Mouse (Mus musculus) neural tube, embryonic 14.5 days (tissue): ENCODE measurements around the gene Fgfr2. TPM values are rescaled to one million over a fixed set of nuclear protein-coding genes. Genes with fewer than 3 reads are reported as not detected.

ENCODE experiments used
- ATAC-seq: fragments of 200-750 bp; cut with Nextera tagmentation; 2 replicates; pipeline ENCODE4 v1.8.0; 2017; ENCODE audit warnings: low read depth, mild to moderate bottlenecking, moderate TSS enrichment, moderate library complexity
- H3K27ac ChIP-seq: fragments of 300-500 bp; sonication (generic); 2 replicates; pipeline ENCODE4 v1.5.1; 2014; ENCODE audit warnings: low read depth, mild to moderate bottlenecking, control low read depth, low read length, moderate library complexity, mixed read lengths
- H3K27me3 ChIP-seq: fragments of 300-500 bp; sonication (generic); 2 replicates; pipeline ENCODE4 v1.6.1; 2014; ENCODE audit warnings: low read length; ENCODE audit not compliant: control insufficient read depth, insufficient read depth
- H3K36me3 ChIP-seq: fragments of 300-500 bp; sonication (generic); 2 replicates; pipeline ENCODE4 v1.6.1; 2014; ENCODE audit warnings: low read length, mixed read lengths; ENCODE audit not compliant: control insufficient read depth, insufficient read depth
- H3K4me1 ChIP-seq: fragments of 300-500 bp; sonication (generic); 2 replicates; pipeline ENCODE4 v1.6.1; 2014; ENCODE audit warnings: low read length; ENCODE audit not compliant: control insufficient read depth, insufficient read depth
- H3K4me2 ChIP-seq: fragments of 300-500 bp; sonication (generic); 2 replicates; pipeline ENCODE4 v1.6.1; 2014; ENCODE audit warnings: mild to moderate bottlenecking, low read depth, low read length, control low read depth
- H3K4me3 ChIP-seq: fragments of 300-500 bp; sonication (generic); 2 replicates; pipeline ENCODE4 v1.5.1; 2014; ENCODE audit warnings: low read depth, low read length, control low read depth, mixed read lengths
- H3K9ac ChIP-seq: fragments of 300-500 bp; sonication (generic); replicated peaks from 2 replicates; pipeline ENCODE4 v1.6.1; 2014; ENCODE audit warnings: low read depth, mild to moderate bottlenecking, control low read depth, low read length, mixed read lengths
- H3K9me3 ChIP-seq: fragments of 300-500 bp; sonication (generic); 2 replicates; pipeline ENCODE4 v1.6.1; 2016; ENCODE audit warnings: low read length; ENCODE audit not compliant: control insufficient read depth
- WGBS: fragments of 180-500 bp; shearing (Covaris S2); extraction: QIAGEN DNeasy Blood & Tissue Kit; methylation state at CpG from one replicate; pipeline ENCODE4 v1.1.7; 2014; 5-methylcytosine and 5-hydroxymethylcytosine counted together
- polyA plus RNA-seq: library from polyadenylated mRNA; unstranded; fragments of >200 nt; fragmentation: Nextera tagmentation; extraction: Ambion mirVana; gene quantifications from 2 replicates; pipeline ENCODE4 v1.2.1, GENCODE M21; 2014

Fgfr2 gene
- polyA plus RNA-seq, 1 experiment from 2014 or later = 28.1 TPM

DNA sequence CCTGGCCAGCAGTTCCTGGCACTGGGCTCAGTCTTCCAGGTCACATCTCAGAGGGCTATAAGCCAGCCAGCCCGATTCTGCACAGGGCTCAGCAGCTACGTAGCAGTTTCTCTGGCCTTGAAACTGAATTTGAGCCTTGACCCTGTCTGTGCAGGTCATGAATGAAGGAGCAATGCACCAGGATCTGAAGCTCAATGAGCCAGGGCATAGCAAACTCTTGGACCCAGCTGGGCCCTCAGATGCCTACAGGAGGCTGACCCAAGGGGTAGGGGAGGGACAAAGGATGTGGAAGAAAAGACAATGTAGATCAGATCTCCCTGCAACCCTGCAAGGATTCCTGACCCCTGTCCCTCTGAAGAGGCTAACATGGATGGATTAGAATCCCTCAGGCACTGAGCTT, 1801.0 kb downstream of the Fgfr2 start, which contains the start of gene Cuzd1:
Gene Cuzd1 (minus strand): TSS at position 101 of the 400 bp plus-strand sequence.
- no peaks in the 10 kb centered on the region for H3K9me3 ChIP-seq
- H3K4me1 ChIP-seq = no peaks in the 10 kb centered on the region
- no peaks in the 10 kb centered on the region for H3K36me3 ChIP-seq
- H3K4me3 ChIP-seq = no peak within 1 kb of the TSS
- WGBS = 76% methylated on average over 2 of the region's 2 CpGs
- no peaks in the 10 kb centered on the region for H3K27me3 ChIP-seq
- H3K9ac ChIP-seq = no peak within 1 kb of the TSS
- no peak within 1 kb of the TSS for H3K4me2 ChIP-seq
- no peak for ATAC-seq
- no peak within 1 kb of the TSS for H3K27ac ChIP-seq

DNA sequence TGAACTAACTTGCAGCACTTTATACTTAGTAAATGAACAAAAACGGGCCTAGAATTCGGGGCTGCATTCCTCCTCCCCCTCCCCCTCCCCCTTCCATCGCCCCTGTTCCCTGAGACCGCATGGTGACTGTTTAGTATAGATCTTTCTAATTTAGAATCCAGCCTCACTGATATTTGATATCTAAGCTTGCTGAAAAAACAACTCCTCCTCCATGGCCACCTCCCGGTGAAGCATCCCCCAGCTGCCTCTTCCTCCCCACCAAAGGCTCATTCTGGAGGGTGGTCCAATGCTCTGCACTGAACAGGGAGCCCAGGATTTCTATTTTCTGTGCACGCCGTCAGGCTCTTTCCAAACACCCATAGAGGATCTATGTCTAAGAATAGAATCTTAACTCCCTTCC, 1804.8 kb downstream of the Fgfr2 start:
- no peak for ATAC-seq

DNA sequence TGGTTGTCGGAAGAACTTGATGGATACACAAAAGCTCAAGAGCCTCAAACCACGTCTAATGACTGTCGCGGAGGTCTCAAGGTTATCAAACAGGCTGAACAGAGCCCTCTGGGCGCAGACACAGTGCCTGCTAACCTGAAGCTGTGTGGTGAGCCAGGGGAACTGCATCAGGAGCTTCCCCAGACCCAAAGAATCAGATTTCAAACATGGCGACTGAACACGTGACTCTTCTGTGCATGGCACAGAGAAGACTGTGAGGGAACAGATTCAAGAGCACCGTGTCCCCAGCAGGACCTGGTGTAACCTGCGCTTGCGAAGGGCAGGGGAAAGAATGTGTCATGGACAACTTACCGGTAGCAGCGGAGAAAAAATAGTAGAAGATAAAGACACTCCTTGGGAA, 1805.6 kb downstream of the Fgfr2 start:
- H3K4me3 ChIP-seq = no peak overlapping the region
- H3K9me3 ChIP-seq = no peaks in the 10 kb centered on the region
- H3K27ac ChIP-seq = no peak overlapping the region
- no peaks in the 10 kb centered on the region for H3K36me3 ChIP-seq
- ATAC-seq = no peak
- no peaks in the 10 kb centered on the region for H3K4me1 ChIP-seq
- H3K4me2 ChIP-seq = no peak overlapping the region
- 77% methylated on average over 12 of the region's 12 CpGs for WGBS
- H3K9ac ChIP-seq = no peak overlapping the region
- no peaks in the 10 kb centered on the region for H3K27me3 ChIP-seq

More for the DNA sequence above, 1804.8 kb downstream of the Fgfr2 start:
- no peaks in the 10 kb centered on the region for H3K9me3 ChIP-seq
- no peaks in the 10 kb centered on the region for H3K4me1 ChIP-seq
- no peak overlapping the region for H3K9ac ChIP-seq
- no peaks in the 10 kb centered on the region for H3K36me3 ChIP-seq
- no peak overlapping the region for H3K4me2 ChIP-seq
- H3K27ac ChIP-seq = no peak overlapping the region
- H3K4me3 ChIP-seq = no peak overlapping the region
- 88% methylated on average over 6 of the region's 7 CpGs for WGBS
- no peaks in the 10 kb centered on the region for H3K27me3 ChIP-seq

DNA sequence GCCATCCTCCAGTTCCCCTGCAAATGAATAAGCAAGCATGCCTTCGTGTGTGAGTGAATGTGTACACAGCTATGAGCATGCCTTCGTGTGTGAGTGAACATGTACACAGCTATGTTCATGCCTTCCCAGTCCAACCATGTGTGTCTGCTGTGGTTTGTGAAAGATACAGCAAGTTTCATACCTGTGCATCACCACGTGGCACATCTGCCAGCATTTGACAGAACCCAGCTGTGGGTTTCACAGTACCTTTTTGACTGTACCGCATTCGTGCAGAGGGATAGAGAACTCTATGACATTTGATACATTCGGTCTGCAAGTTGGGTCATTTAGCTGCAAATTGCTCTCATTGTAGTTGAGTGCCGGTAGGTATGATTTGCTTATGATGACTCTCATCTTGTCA, 1808.7 kb downstream of the Fgfr2 start:
- Histone ChIP-seq H3K4me3 (no peak overlapping the region), H3K9me3 (no peaks in the 10 kb centered on the region), H3K4me2 (no peak overlapping the region), H3K27ac (no peak overlapping the region), H3K9ac (no peak overlapping the region), H3K36me3 (no peaks in the 10 kb centered on the region), H3K27me3 (no peaks in the 10 kb centered on the region), H3K4me1 (no peaks in the 10 kb centered on the region)
- no peak for ATAC-seq
- 88% methylated on average over 7 of the region's 7 CpGs for WGBS

DNA sequence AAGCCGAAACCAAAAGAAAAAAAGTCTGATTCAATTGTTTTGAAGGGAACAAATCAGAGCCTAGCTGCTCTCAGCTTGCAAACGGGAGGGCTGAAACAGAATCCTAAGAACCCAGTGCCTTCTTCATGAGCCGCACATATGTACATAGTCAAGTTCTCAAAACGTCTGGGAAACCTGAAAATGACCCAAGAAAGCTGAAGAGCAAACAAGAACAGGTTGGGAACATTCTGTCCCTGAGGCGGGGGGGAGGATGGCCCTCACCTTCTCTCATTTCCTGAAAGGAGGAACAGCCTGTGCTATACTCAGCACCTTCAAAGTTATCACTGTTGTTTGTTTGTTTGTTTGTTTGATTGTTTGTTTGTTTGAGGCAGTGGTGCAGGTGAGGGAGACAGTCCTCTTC, 1816.4 kb downstream of the Fgfr2 start:
- no peak for ATAC-seq
- Histone ChIP-seq H3K27ac (no peak overlapping the region), H3K9ac (no peak overlapping the region), H3K4me3 (no peak overlapping the region), H3K4me2 (no peak overlapping the region), H3K27me3 (no peaks in the 10 kb centered on the region), H3K4me1 (no peaks in the 10 kb centered on the region), H3K9me3 (no peaks in the 10 kb centered on the region), H3K36me3 (no peaks in the 10 kb centered on the region)
- WGBS = 82% methylated on average over 5 of the region's 5 CpGs

DNA sequence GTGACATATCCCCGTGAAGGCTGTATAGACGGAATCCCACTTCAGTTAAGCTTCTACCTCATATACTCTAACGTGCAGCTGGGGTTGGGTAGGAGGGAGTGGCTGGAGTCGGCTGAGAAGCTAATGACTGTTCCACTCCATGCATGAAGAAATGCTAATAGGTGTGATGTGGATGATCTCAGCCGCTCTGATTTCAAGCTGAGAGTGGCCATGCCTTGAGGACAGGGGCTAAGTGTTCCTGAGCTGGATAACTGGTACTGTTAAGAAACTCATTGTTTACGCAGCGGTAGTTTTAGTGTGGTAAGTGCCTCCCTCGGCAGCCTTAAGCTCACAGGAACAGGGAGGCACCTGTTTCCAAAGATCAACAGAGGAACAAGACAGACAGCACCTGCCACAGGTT, 1819.8 kb downstream of the Fgfr2 start:
- 76% methylated on average over 8 of the region's 8 CpGs for WGBS
- Histone ChIP-seq H3K9me3 (no peaks in the 10 kb centered on the region), H3K27me3 (no peaks in the 10 kb centered on the region), H3K4me1 (no peaks in the 10 kb centered on the region), H3K4me2 (no peak overlapping the region), H3K4me3 (no peak overlapping the region), H3K27ac (no peak overlapping the region), H3K9ac (no peak overlapping the region), H3K36me3 (no peaks in the 10 kb centered on the region)
- no peak for ATAC-seq

DNA sequence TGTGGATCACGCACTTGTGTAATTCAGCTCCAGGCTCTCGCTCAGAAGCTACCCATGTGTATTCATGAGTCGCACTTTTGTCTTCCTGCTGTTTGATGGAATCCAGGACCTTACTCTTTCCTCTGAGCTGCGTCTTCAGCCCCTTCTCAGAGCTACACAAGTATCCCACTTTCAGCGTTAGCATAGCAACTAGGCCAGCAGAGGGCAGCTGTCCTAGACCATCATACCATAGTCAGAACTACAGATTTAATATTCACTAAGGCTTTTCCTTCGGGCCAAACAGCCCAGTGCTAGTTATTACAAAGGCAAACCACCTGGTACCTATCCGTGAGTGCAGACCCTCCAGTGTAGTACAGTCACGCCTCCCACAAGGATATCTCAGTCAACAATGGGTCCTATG, 1826.0 kb downstream of the Fgfr2 start:
- Histone ChIP-seq H3K4me1 (no peaks in the 10 kb centered on the region), H3K4me2 (no peak overlapping the region), H3K4me3 (no peak overlapping the region), H3K36me3 (no peaks in the 10 kb centered on the region), H3K27ac (no peak overlapping the region), H3K27me3 (no peaks in the 10 kb centered on the region), H3K9ac (no peak overlapping the region), H3K9me3 (no peaks in the 10 kb centered on the region)
- WGBS = 81% methylated on average over 8 of the region's 8 CpGs
- ATAC-seq = no peak

DNA sequence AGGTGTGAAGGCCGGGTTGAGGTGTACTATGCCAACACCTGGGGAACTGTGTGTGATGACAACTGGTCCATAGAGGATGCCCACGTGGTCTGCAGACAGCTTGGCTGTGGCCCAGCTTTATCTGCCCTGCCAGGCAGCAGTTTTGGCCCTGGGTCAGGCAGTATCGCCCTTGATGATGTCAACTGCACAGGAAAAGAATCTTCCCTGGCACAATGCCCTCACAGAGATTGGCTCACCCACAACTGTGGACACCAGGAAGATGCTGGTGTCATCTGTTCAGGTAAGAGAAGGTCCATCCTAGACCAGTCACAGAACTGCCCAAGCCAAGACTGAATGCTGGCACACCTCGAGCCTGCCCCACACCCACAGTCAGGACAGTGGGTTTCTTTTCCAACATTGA, 1857.3 kb downstream of the Fgfr2 start:
- Histone ChIP-seq H3K4me3 (no peak overlapping the region), H3K27ac (no peak overlapping the region), H3K9ac (no peak overlapping the region), H3K4me2 (no peak overlapping the region), H3K9me3 (no peaks in the 10 kb centered on the region), H3K4me1 (no peaks in the 10 kb centered on the region), H3K27me3 (no peaks in the 10 kb centered on the region), H3K36me3 (no peaks in the 10 kb centered on the region)
- WGBS = 79% methylated on average over 4 of the region's 4 CpGs
- no peak for ATAC-seq

DNA sequence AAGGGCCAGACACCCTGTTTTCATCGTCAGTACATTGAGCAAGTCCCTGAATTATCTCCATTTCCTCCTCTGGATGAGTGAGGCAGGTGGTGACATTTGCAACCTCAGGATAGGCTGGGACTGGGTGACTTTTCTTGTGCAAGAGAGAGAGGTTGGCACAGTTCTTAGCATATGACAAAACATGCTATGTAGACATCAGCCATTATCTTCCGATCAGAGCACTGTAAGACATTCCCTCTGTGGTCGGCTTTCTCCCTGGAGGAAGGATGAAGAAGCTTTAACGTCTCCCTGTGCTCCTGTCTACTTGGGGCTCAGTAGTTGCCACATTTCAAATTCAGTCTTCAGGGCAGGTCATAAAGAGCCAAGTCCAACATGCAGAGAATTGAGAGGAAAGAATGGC, 1858.9 kb downstream of the Fgfr2 start:
- no peaks in the 10 kb centered on the region for H3K9me3 ChIP-seq
- no peaks in the 10 kb centered on the region for H3K27me3 ChIP-seq
- no peak for ATAC-seq
- 95% methylated on average over 4 of the region's 4 CpGs for WGBS
- H3K4me2 ChIP-seq = no peak overlapping the region
- no peak overlapping the region for H3K4me3 ChIP-seq
- H3K36me3 ChIP-seq = no peaks in the 10 kb centered on the region
- H3K4me1 ChIP-seq = no peaks in the 10 kb centered on the region
- no peak overlapping the region for H3K9ac ChIP-seq
- no peak overlapping the region for H3K27ac ChIP-seq

DNA sequence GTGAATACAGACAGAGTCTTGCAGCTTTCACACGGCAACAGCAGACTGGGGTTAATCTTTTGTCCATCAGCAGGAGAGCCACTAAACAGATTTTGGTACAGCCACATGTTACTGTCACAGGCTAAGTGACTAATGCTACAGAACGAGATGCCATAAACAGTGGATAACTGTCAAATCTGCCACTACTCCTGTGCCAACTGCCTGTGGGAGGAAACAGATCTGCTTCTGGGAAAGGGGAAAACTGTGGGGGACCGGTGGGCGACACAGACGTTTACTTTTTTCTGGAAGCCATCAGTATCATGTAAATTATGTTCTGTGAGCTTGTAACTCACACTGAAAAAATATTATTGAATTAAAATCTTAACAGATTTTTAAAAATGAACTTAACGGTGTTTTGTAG, 1862.2 kb downstream of the Fgfr2 start:
- Histone ChIP-seq H3K4me3 (no peak overlapping the region), H3K27me3 (no peaks in the 10 kb centered on the region), H3K9me3 (no peaks in the 10 kb centered on the region), H3K27ac (no peak overlapping the region), H3K4me1 (no peaks in the 10 kb centered on the region), H3K4me2 (no peak overlapping the region), H3K9ac (no peak overlapping the region), H3K36me3 (no peaks in the 10 kb centered on the region)
- ATAC-seq = no peak
- 64% methylated on average over 6 of the region's 6 CpGs for WGBS
